Mouse (Mus musculus): Measurements from ENCODE around the gene Ubp1.

Gene Ubp1

GRCm38 (mm10) chr9:114014034-114014433 is 83.3 kb downstream of the Ubp1 start:
- DNase-seq (ENCODE audit: low spot score in 2 of 2) = no peak

GRCm38 (mm10) chr9:114015724-114016123 is 85.0 kb downstream of the Ubp1 start:
- DNase-seq (ENCODE audit: low spot score in 2 of 2) = peak; percentile 35 to 64

- DNase-seq (ENCODE audit: low spot score in 2 of 2) = no peak
Measured at GRCm38 (mm10) chr9:114016402-114016801, 85.7 kb downstream of the Ubp1 start.

- DNase-seq (ENCODE audit: low spot score in 2 of 2) = no peak
Measured at GRCm38 (mm10) chr9:114019012-114019762, 88.5 kb downstream of the Ubp1 start.

- no peak for DNase-seq (ENCODE audit: low spot score in 2 of 2)
Measured at GRCm38 (mm10) chr9:114022141-114022540, 91.4 kb downstream of the Ubp1 start.

GRCm38 (mm10) chr9:114025182-114025581 is 94.4 kb downstream of the Ubp1 start:
- no peak for DNase-seq (ENCODE audit: low spot score in 2 of 2)

- DNase-seq (ENCODE audit: low spot score in 2 of 2) = no peak
Measured at GRCm38 (mm10) chr9:114025846-114026245, 95.1 kb downstream of the Ubp1 start.

GRCm38 (mm10) chr9:114026261-114026934 is 95.7 kb downstream of the Ubp1 start:
- peak; percentile 27 to 82 for DNase-seq (ENCODE audit: low spot score in 2 of 2)
